7 mouse cellular contexts compared by ENCODE assay signal in the genomic region with DNA sequence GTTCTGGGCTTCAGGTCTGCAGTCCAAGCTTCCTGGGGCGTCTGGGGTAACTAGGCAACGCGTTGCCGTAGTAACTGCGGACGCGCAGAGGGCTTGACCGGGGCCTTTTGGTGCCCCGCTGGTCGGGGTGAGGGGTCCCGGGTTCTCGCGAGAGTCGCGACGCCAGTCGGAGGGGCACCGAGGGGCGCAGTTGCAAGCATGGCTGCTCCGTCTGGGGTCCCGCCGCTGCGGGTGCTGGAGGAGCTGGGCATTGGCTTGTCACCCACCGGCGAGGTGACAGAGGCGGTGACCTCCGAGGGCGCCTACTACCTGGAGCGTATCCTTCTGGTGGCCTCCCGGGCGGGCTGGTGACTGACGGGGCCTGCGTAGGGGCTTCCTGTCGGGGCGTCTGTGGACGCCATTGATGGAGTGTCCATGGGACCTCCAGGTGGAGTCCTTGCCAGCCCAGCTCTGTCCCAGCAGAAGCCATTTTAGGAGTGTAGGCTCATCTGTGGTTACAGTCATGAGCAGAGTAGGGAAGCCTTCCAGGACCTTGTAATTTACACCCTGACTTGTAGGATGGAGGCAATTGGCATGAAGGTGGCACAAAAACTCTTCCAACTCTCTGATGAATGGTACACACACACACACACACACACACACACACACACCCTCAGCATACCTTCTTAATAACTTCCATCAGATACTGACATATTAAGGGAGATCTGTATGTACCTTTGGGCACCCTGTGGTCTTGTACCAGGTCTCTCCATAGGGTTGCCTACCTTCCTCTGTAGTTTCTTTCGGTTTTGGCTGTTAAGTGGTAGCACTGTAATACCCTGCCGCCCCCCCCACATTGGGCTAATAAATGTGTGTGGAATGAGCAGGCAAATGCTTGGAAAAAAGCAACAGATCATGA. TPM values are rescaled to one million over a fixed set of nuclear protein-coding genes. Genes with fewer than 3 reads are reported as not detected.
DNase-seq lines count a peak whose midpoint lies in the region; ATAC-seq lines count a peak whose summit lies in the region.

TSS of gene Spag16 (plus strand) at position 165 of the 898 bp plus-strand sequence.

- peak; percentile 98 for ATAC-seq in hindbrain, embryonic 11.5 days (ENCODE audit: low FRiP score)
- ATAC-seq in midbrain, embryonic 14.5 days (ENCODE audit: low FRiP score, low TSS enrichment), result peak; percentile 90

- peak within 1 kb of the TSS; percentile 28; the same call in 1 of the 2 replicates for H3K9ac ChIP-seq in hindbrain, embryonic 11.5 days (ENCODE audit: low read depth, low read length)
- peak within 1 kb of the TSS; percentile 44; the same call in 1 of the 2 replicates for H3K9ac ChIP-seq in midbrain, embryonic 14.5 days (replicated peaks; ENCODE audit: low read length)

- no peaks in the 10 kb centered on the region for H3K27me3 ChIP-seq in hindbrain, embryonic 11.5 days (ENCODE audit: control insufficient read depth, insufficient read depth, low read length)
- H3K27me3 ChIP-seq in midbrain, embryonic 14.5 days (ENCODE audit: control insufficient read depth, insufficient read depth, low read length), result no peaks in the 10 kb centered on the region

- no peaks in the 10 kb centered on the region for H3K36me3 ChIP-seq in hindbrain, embryonic 11.5 days (ENCODE audit: control insufficient read depth, insufficient read depth, low read length)
- no peaks in the 10 kb centered on the region for H3K36me3 ChIP-seq in midbrain, embryonic 14.5 days (ENCODE audit: control insufficient read depth, insufficient read depth, low read length)

- H3K4me1 ChIP-seq in hindbrain, embryonic 11.5 days (replicated peaks; ENCODE audit: control insufficient read depth, insufficient read depth, low read length), result no peaks in the 10 kb centered on the region
- no peaks in the 10 kb centered on the region for H3K4me1 ChIP-seq in midbrain, embryonic 14.5 days (ENCODE audit: control insufficient read depth, insufficient read depth, low read length)

- WGBS in hindbrain, embryonic 11.5 days, result 5% methylated on average over 38 of the region's 38 CpGs
- WGBS in midbrain, embryonic 14.5 days, result 6% methylated on average over 38 of the region's 38 CpGs

- no peaks in the 10 kb centered on the region for H3K9me3 ChIP-seq in hindbrain, embryonic 11.5 days (ENCODE audit: control insufficient read depth, low read length)
- no peaks in the 10 kb centered on the region for H3K9me3 ChIP-seq in midbrain, embryonic 14.5 days (ENCODE audit: control insufficient read depth, low read length)

- intact Hi-C loops in left cerebral cortex, postnatal 4 days (cut with DNase I), result no loop called here

- H3K4me3 ChIP-seq in hindbrain, embryonic 11.5 days (ENCODE audit: low read depth, low read length), result peak within 1 kb of the TSS; percentile 45
- peak within 1 kb of the TSS; percentile 47 for H3K4me3 ChIP-seq in midbrain, embryonic 14.5 days (replicated peaks; ENCODE audit: low read depth, low read length)

- no peak within 1 kb of the TSS for H3K27ac ChIP-seq in hindbrain, embryonic 11.5 days (ENCODE audit: low read depth, low read length)
- no peak within 1 kb of the TSS for H3K27ac ChIP-seq in midbrain, embryonic 14.5 days (replicated peaks; ENCODE audit: low read depth, low read length)

- H3K4me2 ChIP-seq in hindbrain, embryonic 11.5 days (replicated peaks; ENCODE audit: low read depth, low read length), result peak within 1 kb of the TSS; percentile 51
- peak within 1 kb of the TSS; percentile 66 for H3K4me2 ChIP-seq in midbrain, embryonic 14.5 days (ENCODE audit: low read length)

- DNase-seq in right cerebral cortex, adult 2 months (ENCODE audit: low spot score in 2 of 2), result peak; percentile 3 to 6
- DNase-seq in right cerebral cortex, postnatal 36 days (ENCODE audit: low spot score in 2 of 2), result no peak
- DNase-seq in embryo, embryonic 11.5 days (ENCODE audit: low read depth, low spot score), result peak; percentile 51
- DNase-seq in hindbrain, embryonic 11.5 days (ENCODE audit: low spot score), result peak; percentile 89
- DNase-seq in left cerebral cortex, postnatal 4 days, result peak; percentile 85
- DNase-seq in midbrain, embryonic 14.5 days, result peak; percentile 80
- peak; percentile 6 to 21 for DNase-seq in thymus, postnatal 10 days (ENCODE audit: low spot score in 2 of 2)

RNA-seq across cellular contexts. Expression of gene Spag16, which starts in this region (rescaled TPM):
- 3.9 and 4.5 TPM in 2 replicates for polyA plus RNA-seq in hindbrain, embryonic 11.5 days (2014; fragmentation: Nextera tagmentation; extraction: Ambion mirVana)
- total RNA-seq in left cerebral cortex, postnatal 4 days (2021), result 1 to 10 TPM; 1.1 to 1.4 TPM
- polyA plus RNA-seq in midbrain, embryonic 14.5 days (2014; fragmentation: Nextera tagmentation; extraction: Ambion mirVana), result 1.3 and 2.2 TPM in 2 replicates

Comparison
In these comparisons a context has a peak if more than half of its experiments do, and no peak if none do; other contexts are left out.
1. DNase-seq: peak in right cerebral cortex, adult 2 months (2 of 2), embryo, embryonic 11.5 days (single experiment), hindbrain, embryonic 11.5 days (single experiment), left cerebral cortex, postnatal 4 days (single experiment), midbrain, embryonic 14.5 days (single experiment) and thymus, postnatal 10 days (2 of 2); none in right cerebral cortex, postnatal 36 days (0 of 2).